Mouse (Mus musculus) myocyte (in vitro differentiated cells): ENCODE data around the gene Fam205c. TPM values are rescaled to one million over a fixed set of nuclear protein-coding genes. Genes with fewer than 3 reads are reported as not detected.

ENCODE experiments used
- H3K27me3 ChIP-seq: one replicate; pipeline ENCODE4 v1.6.1; 2011; ENCODE audit not compliant: control insufficient read depth, insufficient read depth, insufficient read length
- H3K36me3 ChIP-seq: one replicate; pipeline ENCODE4 v1.6.1; 2011; ENCODE audit not compliant: control insufficient read depth, insufficient read depth
- H3K4me2 ChIP-seq: one replicate; pipeline ENCODE4 v1.6.1; 2011; ENCODE audit warnings: low read depth, control low read depth
- H3K4me3 ChIP-seq: one replicate; pipeline ENCODE4 v1.5.1; 2011; ENCODE audit warnings: mild to moderate bottlenecking, control low read depth, moderate library complexity
- H3K79me2 ChIP-seq: one replicate; pipeline ENCODE4 v1.6.1; 2011; ENCODE audit not compliant: control insufficient read depth, insufficient read depth
- H3ac ChIP-seq: one replicate; pipeline ENCODE4 v1.6.1; 2011; ENCODE audit not compliant: control insufficient read depth, insufficient read length
- CEBPB ChIP-seq: IDR thresholded peaks from 2 replicates; pipeline ENCODE4 v1.6.1; 2011; ENCODE audit warnings: mild to moderate bottlenecking, moderate library complexity; ENCODE audit not compliant: poor library complexity, insufficient read depth, severe bottlenecking
- E2F4 ChIP-seq: IDR thresholded peaks from one replicate; pipeline ENCODE4 v1.6.1; 2011; ENCODE audit warnings: mild to moderate bottlenecking, control low read depth, moderate library complexity; ENCODE audit not compliant: insufficient read depth
- MAX ChIP-seq: IDR thresholded peaks from one replicate; pipeline ENCODE4 v1.6.1; 2011; ENCODE audit warnings: low read depth, mild to moderate bottlenecking, control low read depth
- MYOD1 ChIP-seq, 3 experiments: IDR thresholded peaks; one replicate each; pipeline ENCODE4 v1.6.1; 2011; ENCODE audit warnings: control low read depth in 2 of 3, low read depth in 2 of 3, mild to moderate bottlenecking in 2 of 3, moderate library complexity in 1 of 3; ENCODE audit not compliant: insufficient read length in 2 of 3, control insufficient read depth in 1 of 3
- MYOG ChIP-seq, 3 experiments: IDR thresholded peaks; one replicate each; pipeline ENCODE4 v1.6.1; 2011; ENCODE audit warnings: control low read depth in 2 of 3, low read depth in 2 of 3, mild to moderate bottlenecking in 2 of 3; ENCODE audit not compliant: insufficient read length in 2 of 3, control insufficient read depth in 1 of 3, insufficient read depth in 1 of 3
- POLR2A ChIP-seq: IDR thresholded peaks from one replicate; pipeline ENCODE4 v1.6.1; 2011; ENCODE audit warnings: low read depth, mild to moderate bottlenecking, control low read depth, moderate library complexity; ENCODE audit not compliant: insufficient read length
- POLR2AphosphoS2 ChIP-seq: IDR thresholded peaks from one replicate; pipeline ENCODE4 v1.6.1; 2011; ENCODE audit warnings: low read depth, control low read depth; ENCODE audit not compliant: insufficient read length
- REST ChIP-seq: IDR thresholded peaks from one replicate; pipeline ENCODE4 v1.6.1; 2011; ENCODE audit warnings: mild to moderate bottlenecking, control low read depth, moderate library complexity; ENCODE audit not compliant: insufficient read depth, insufficient read length
- SRF ChIP-seq: IDR thresholded peaks from one replicate; pipeline ENCODE4 v1.6.1; 2011; ENCODE audit warnings: low read depth; ENCODE audit not compliant: control insufficient read depth, insufficient read length
- TCF12 ChIP-seq: IDR thresholded peaks from one replicate; pipeline ENCODE4 v1.6.1; 2011; ENCODE audit warnings: mild to moderate bottlenecking, control low read depth; ENCODE audit not compliant: poor library complexity, insufficient read depth, severe bottlenecking
- TCF3 ChIP-seq: IDR thresholded peaks from one replicate; pipeline ENCODE4 v1.6.1; 2011; ENCODE audit warnings: low read depth, control low read depth; ENCODE audit not compliant: insufficient read length
- USF1 ChIP-seq: IDR thresholded peaks from one replicate; pipeline ENCODE4 v1.6.1; 2011; ENCODE audit warnings: low read depth, mild to moderate bottlenecking, control low read depth, moderate library complexity
- polyA plus RNA-seq: library from polyadenylated mRNA; unstranded; fragments of >200 nt; fragmentation: generic; extraction: Trizol; gene quantifications from one replicate; pipeline ENCODE4 v1.2.1, GENCODE M21; 2012; ENCODE audit warnings: missing spikeins

Gene Fam205c
- polyA plus RNA-seq, 1 experiment: not detected

DNA sequence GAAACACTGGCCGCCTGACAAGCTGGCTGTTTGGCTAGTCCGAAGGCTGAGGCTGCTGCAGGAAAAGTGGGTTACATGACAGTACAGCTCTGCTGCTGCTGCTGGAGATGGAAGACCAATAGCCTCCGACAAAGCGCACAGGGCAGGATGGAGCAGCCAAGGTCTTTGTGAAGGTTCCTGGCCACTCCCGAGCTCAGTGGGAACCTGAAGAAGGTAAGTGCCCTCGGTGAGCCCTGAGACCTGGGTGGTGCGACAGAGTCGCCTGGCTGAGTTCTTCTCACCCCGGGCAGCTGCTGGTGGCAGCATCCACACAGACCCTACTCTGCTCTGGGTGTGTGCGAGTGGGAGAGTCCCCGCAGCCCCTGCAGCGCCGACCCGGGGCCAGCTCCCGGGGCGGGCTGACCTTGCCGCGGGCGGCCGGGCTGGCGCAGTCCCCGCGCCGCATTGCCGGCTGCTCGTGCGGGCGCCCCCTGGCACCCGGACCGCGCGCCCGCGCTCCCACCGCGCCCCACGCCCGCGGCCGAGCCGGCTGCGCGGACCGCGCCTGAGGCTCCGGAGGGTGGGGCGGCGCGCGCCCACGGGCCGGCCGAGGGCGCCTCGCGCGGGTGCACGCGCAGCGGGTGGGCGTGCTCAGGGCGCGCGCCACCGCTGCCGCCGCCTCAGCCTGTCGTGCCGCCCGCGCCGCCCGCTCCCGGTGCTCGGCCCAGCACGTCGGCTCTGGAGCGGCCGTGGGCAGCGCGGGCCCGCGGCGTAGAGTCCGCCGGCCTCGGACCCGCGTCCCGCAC is 42.8 kb upstream of the Fam205c start, which contains the start of gene Phf24:
TSS of gene Phf24 (plus strand) at position 44 of the 785 bp plus-strand sequence.
- peaks cover 50% of the 10 kb centered on the region for H3K27me3 ChIP-seq
- no peak within 1 kb of the TSS for H3K4me3 ChIP-seq
- TF ChIP-seq CEBPB (no peak), USF1 (no peak), POLR2A (no peak), TCF12 (no peak), TCF3 (no peak), POLR2AphosphoS2 (no peak), MYOD1 (IDR thresholded peaks at IDR 0.05; ENCODE audit: control insufficient read depth in 1 of 3, insufficient read length in 2 of 3, low read depth in 2 of 3) (no peak), SRF (no peak), MYOG (IDR thresholded peaks at IDR 0.05; ENCODE audit: control insufficient read depth in 1 of 3, insufficient read depth in 1 of 3, insufficient read length in 2 of 3, low read depth in 2 of 3) (no peak), REST (no peak), E2F4 (no peak), MAX (no peak)

GRCm38 (mm10) chr4:42915966-42916365 is 41.9 kb upstream of the Fam205c start:
- H3K27me3 ChIP-seq: peaks cover 46% of the 10 kb centered on the region
- H3K4me3 ChIP-seq: no peak overlapping the region
- no peak overlapping the region for H3K4me2 ChIP-seq
- no peak overlapping the region for H3ac ChIP-seq
- H3K36me3 ChIP-seq: no peaks in the 10 kb centered on the region
- TF ChIP-seq E2F4 (no peak), MAX (no peak)
- H3K79me2 ChIP-seq: no peaks in the 10 kb centered on the region

More for the DNA sequence above, 42.8 kb upstream of the Fam205c start, which contains the start of gene Phf24:
- H3ac ChIP-seq: no peak within 1 kb of the TSS
- H3K4me2 ChIP-seq: no peak within 1 kb of the TSS
- no peaks in the 10 kb centered on the region for H3K79me2 ChIP-seq
- no peaks in the 10 kb centered on the region for H3K36me3 ChIP-seq

GRCm38 (mm10) chr4:42915311-42915710 is 41.3 kb upstream of the Fam205c start:
- no peaks in the 10 kb centered on the region for H3K79me2 ChIP-seq
- H3ac ChIP-seq: no peak overlapping the region
- H3K4me3 ChIP-seq: no peak overlapping the region
- H3K36me3 ChIP-seq: no peaks in the 10 kb centered on the region
- TF ChIP-seq TCF3: no peak
- TF ChIP-seq USF1: no peak
- TF ChIP-seq TCF12: no peak
- TF ChIP-seq CEBPB: no peak
- TF ChIP-seq MYOG (IDR thresholded peaks at IDR 0.05; ENCODE audit: control insufficient read depth in 1 of 3, insufficient read depth in 1 of 3, insufficient read length in 2 of 3, low read depth in 2 of 3): no peak
- TF ChIP-seq POLR2AphosphoS2: no peak
- no peak for TF ChIP-seq POLR2A
- TF ChIP-seq REST: no peak
- TF ChIP-seq MAX: no peak
- H3K4me2 ChIP-seq: no peak overlapping the region
- peaks cover 39% of the 10 kb centered on the region for H3K27me3 ChIP-seq

DNA sequence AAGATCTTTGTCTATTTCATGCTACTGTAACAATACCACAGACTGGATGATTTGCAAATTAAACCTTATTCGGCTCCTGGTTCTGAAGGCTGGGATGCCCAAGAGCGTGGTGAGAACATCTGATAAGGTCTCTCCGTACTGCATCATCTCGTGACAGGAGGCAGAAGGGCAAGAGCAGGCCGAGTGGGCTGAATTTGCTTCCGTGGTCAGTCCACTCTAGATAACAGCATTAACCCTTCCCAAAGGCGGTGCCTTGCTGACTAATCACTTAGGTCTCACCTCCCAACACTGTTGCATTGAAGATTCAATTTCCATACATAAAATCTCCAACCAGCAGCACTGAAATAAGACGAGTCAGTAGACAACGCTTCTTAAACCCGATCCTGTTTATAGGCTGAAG is 39.4 kb upstream of the Fam205c start:
- H3K79me2 ChIP-seq: no peaks in the 10 kb centered on the region
- no peak overlapping the region for H3ac ChIP-seq
- H3K27me3 ChIP-seq: peaks cover 33% of the 10 kb centered on the region
- TF ChIP-seq POLR2A (no peak), TCF12 (no peak), POLR2AphosphoS2 (no peak), MAX (no peak), REST (no peak), CEBPB (no peak), USF1 (no peak), E2F4 (no peak)
- no peaks in the 10 kb centered on the region for H3K36me3 ChIP-seq
- H3K4me3 ChIP-seq: no peak overlapping the region
- no peak overlapping the region for H3K4me2 ChIP-seq

DNA sequence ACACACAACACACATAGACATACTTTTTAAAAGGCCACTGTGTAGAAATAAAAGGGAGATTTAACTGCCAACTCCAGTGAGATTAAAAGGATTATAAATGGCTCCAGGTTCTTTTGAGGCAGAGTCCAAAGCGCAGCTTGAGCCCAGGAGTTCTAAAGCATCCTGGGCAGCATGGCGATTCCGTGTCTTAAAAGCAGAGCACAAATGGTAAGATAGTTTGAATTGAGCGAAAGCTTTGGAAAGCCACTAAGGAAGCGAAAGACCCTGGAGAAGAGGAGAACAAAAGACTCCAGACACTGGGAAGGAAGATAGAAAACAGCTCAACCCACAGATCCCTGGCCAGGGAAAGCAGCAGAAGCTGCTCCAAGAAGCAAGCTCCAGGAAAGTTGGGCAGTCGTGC is 30.9 kb upstream of the Fam205c start:
- Histone ChIP-seq H3K79me2 (no peaks in the 10 kb centered on the region), H3K4me2 (no peak overlapping the region), H3ac (no peak overlapping the region), H3K27me3 (peaks cover 23% of the 10 kb centered on the region), H3K36me3 (no peaks in the 10 kb centered on the region), H3K4me3 (no peak overlapping the region)
- TF ChIP-seq MYOG (IDR thresholded peaks at IDR 0.05; ENCODE audit: control insufficient read depth in 1 of 3, insufficient read depth in 1 of 3, insufficient read length in 2 of 3, low read depth in 2 of 3): no peak
- no peak for TF ChIP-seq CEBPB
- TF ChIP-seq TCF12: no peak
- no peak for TF ChIP-seq POLR2AphosphoS2
- no peak for TF ChIP-seq USF1
- no peak for TF ChIP-seq REST
- no peak for TF ChIP-seq MAX
- TF ChIP-seq MYOD1 (IDR thresholded peaks at IDR 0.05; ENCODE audit: control insufficient read depth in 1 of 3, insufficient read length in 2 of 3, low read depth in 2 of 3): no peak
- no peak for TF ChIP-seq POLR2A
- TF ChIP-seq E2F4: no peak
- TF ChIP-seq TCF3: no peak
- TF ChIP-seq SRF: no peak
